Mouse (Mus musculus) hindbrain, embryonic 11.5 days (tissue): ENCODE data around the gene Sap30. TPM values are rescaled to one million over a fixed set of nuclear protein-coding genes. Genes with fewer than 3 reads are reported as not detected.

Experiments
- ATAC-seq: fragments of 200-750 bp; cut with Nextera tagmentation; 2 replicates; pipeline ENCODE4 v1.8.0; 2017; ENCODE audit warnings: mild to moderate bottlenecking, moderate TSS enrichment, moderate library complexity; ENCODE audit not compliant: low FRiP score
- DNase-seq: peaks from one replicate; pipeline ENCODE4 v3.0.0-alpha.2; 2015; ENCODE audit warnings: low spot score
- H3K27ac ChIP-seq: fragments of 300-500 bp; sonication (generic); 2 replicates; pipeline ENCODE4 v1.5.1; 2014; ENCODE audit warnings: mild to moderate bottlenecking, low read depth, low read length
- H3K27me3 ChIP-seq: fragments of 300-500 bp; sonication (generic); 2 replicates; pipeline ENCODE4 v1.6.1; 2014; ENCODE audit warnings: mild to moderate bottlenecking, low read length, moderate library complexity, mixed read lengths; ENCODE audit not compliant: control insufficient read depth, insufficient read depth
- H3K36me3 ChIP-seq: fragments of 300-500 bp; sonication (generic); 2 replicates; pipeline ENCODE4 v1.6.1; 2014; ENCODE audit warnings: mild to moderate bottlenecking, low read length, moderate library complexity, mixed read lengths; ENCODE audit not compliant: control insufficient read depth, insufficient read depth
- H3K4me1 ChIP-seq: fragments of 300-500 bp; sonication (generic); replicated peaks from 2 replicates; pipeline ENCODE4 v1.6.1; 2014; ENCODE audit warnings: low read length, mixed read lengths; ENCODE audit not compliant: control insufficient read depth, insufficient read depth
- H3K4me2 ChIP-seq: fragments of 300-500 bp; sonication (generic); replicated peaks from 2 replicates; pipeline ENCODE4 v1.6.1; 2014; ENCODE audit warnings: mild to moderate bottlenecking, low read depth, low read length
- H3K4me3 ChIP-seq: fragments of 300-500 bp; sonication (generic); 2 replicates; pipeline ENCODE4 v1.5.1; 2014; ENCODE audit warnings: low read depth, low read length
- H3K9ac ChIP-seq: fragments of 300-500 bp; sonication (generic); 2 replicates; pipeline ENCODE4 v1.6.1; 2014; ENCODE audit warnings: low read depth, low read length
- H3K9me3 ChIP-seq: fragments of 300-500 bp; sonication (generic); 2 replicates; pipeline ENCODE4 v1.6.1; 2016; ENCODE audit warnings: low read length; ENCODE audit not compliant: control insufficient read depth
- WGBS: fragments of 180-500 bp; shearing (Covaris S2); extraction: QIAGEN DNeasy Blood & Tissue Kit; methylation state at CpG from one replicate; pipeline ENCODE4 v1.1.7; 2014; 5-methylcytosine and 5-hydroxymethylcytosine counted together
- polyA plus RNA-seq: library from polyadenylated mRNA; unstranded; fragments of >200 nt; fragmentation: Nextera tagmentation; extraction: Ambion mirVana; gene quantifications from 2 replicates; pipeline ENCODE4 v1.2.1, GENCODE M21; 2014

The Sap30 gene
- polyA plus RNA-seq, result 109 and 115 TPM in 2 replicates

DNA sequence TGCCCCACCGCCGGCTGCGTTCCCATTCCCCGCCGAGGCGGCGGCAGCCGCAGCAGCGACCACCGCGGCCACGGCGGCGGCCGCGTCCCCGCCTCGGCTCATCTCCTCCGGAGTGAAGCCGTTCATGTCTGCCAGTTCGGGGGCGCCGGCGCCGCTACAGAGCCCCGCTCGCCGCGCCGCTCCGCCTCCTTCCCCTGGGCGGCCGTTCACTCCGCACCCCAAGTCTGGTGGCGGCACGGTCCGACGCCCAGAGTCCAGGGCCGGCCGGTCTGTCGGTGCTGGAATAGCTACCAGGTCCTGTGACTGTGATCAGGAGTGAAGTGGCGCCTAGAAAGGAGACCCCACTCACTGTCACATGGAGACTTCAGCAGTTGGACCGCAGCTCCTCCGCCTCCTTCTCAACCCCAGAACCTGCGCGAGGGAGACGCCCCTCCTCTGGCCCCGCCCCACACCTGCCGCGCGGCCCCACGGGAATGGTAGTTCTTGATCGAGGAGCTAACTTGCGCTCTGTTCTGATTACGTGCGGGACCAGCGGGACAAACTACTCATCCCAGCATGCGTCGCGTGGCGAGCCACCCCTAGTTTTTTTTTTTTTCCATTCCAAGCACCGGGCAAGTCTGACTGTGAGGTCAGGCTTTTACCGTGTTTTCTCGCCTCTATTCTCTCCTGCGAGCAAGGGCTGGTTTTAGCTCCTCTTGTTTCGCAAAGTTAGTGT, at the start of gene Sap30:
Gene Sap30, minus strand, starts transcription at position 420 of the 715 bp plus-strand sequence.
- Histone ChIP-seq H3K4me1 (no peaks in the 10 kb centered on the region), H3K9me3 (no peaks in the 10 kb centered on the region)
- WGBS, result under 1% methylated on average over 66 of the region's 66 CpGs

GRCm38 (mm10) chr8:57536167-57536566, 48.5 kb upstream of the Sap30 start:
- H3K9ac ChIP-seq, result no peak overlapping the region
- no peaks in the 10 kb centered on the region for H3K27me3 ChIP-seq
- ATAC-seq (no peak), DNase-seq (no peak)
- no peak overlapping the region for H3K4me3 ChIP-seq
- 91% methylated on average over 6 of the region's 6 CpGs for WGBS
- no peaks in the 10 kb centered on the region for H3K9me3 ChIP-seq
- H3K4me2 ChIP-seq, result no peak overlapping the region
- no peaks in the 10 kb centered on the region for H3K4me1 ChIP-seq
- H3K27ac ChIP-seq, result no peak overlapping the region
- peaks cover 4% of the 10 kb centered on the region; the same call in 1 of the 2 replicates for H3K36me3 ChIP-seq

More for the DNA sequence above, at the start of gene Sap30:
- no peaks in the 10 kb centered on the region for H3K27me3 ChIP-seq
- ATAC-seq, result peak; percentile 96
- H3K9ac ChIP-seq, result peak within 1 kb of the TSS; percentile 98
- H3K36me3 ChIP-seq, result no peaks in the 10 kb centered on the region
- peak; percentile 99 for DNase-seq
- H3K27ac ChIP-seq, result peak within 1 kb of the TSS; percentile 97
- peak within 1 kb of the TSS; percentile 74 for H3K4me2 ChIP-seq
- H3K4me3 ChIP-seq, result peak within 1 kb of the TSS; percentile 91

DNA sequence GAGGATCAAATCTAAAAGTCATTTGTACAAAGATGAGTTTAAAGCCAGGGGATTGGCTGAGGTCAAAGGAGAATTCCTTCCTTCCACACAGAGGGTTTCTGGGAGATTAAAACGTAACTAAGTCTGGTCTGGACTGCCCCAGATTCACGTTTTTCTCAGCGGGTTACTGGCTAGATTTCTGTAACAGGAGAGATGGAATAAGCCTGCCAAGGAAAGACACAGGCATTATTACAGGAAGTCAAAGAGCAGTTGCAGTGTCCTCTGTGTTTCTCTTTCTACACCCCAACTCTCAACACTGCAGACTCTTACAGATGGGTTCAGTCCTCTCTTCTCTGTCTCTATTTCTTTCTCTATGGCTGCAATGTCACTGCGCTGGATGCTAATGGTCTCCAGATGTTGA, 46.8 kb upstream of the Sap30 start:
- 67% methylated on average over 4 of the region's 4 CpGs for WGBS
- Histone ChIP-seq H3K4me3 (no peak overlapping the region), H3K27ac (no peak overlapping the region), H3K4me1 (no peaks in the 10 kb centered on the region), H3K4me2 (no peak overlapping the region), H3K9ac (no peak overlapping the region), H3K36me3 (peaks cover 4% of the 10 kb centered on the region; the same call in 1 of the 2 replicates), H3K9me3 (no peaks in the 10 kb centered on the region), H3K27me3 (no peaks in the 10 kb centered on the region)
- no peak for DNase-seq
- no peak for ATAC-seq

- Histone ChIP-seq H3K4me2 (no peak overlapping the region), H3K27me3 (no peaks in the 10 kb centered on the region), H3K4me1 (no peaks in the 10 kb centered on the region), H3K9ac (no peak overlapping the region), H3K36me3 (peaks cover 4% of the 10 kb centered on the region; the same call in 1 of the 2 replicates), H3K4me3 (no peak overlapping the region), H3K9me3 (no peaks in the 10 kb centered on the region), H3K27ac (no peak overlapping the region)
- DNase-seq (no peak), ATAC-seq (no peak)
- 92% methylated on average over 4 of the region's 4 CpGs for WGBS
Measured at GRCm38 (mm10) chr8:57533106-57533505, 45.4 kb upstream of the Sap30 start.

DNA sequence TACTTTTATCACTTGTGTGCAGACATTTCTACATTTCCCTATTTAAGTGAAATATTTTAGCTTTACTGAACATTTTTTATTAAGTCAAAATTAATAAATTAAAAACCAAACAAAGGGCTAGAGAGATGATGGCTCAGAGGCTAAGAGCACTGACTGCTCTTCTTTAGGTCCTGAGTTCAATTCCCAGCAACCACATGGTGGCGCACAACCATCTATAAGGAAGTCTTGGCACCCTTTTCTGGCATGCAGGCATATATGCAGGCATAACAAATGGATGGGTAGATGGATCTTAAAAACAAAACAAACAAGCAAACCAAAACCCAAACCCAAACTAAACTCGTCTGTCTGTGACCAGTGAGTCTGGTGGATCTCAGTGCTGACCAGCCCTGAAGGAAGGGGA, 44.6 kb upstream of the Sap30 start:
- Histone ChIP-seq H3K4me1 (no peaks in the 10 kb centered on the region), H3K27me3 (no peaks in the 10 kb centered on the region), H3K36me3 (peaks cover 4% of the 10 kb centered on the region; the same call in 1 of the 2 replicates), H3K27ac (no peak overlapping the region), H3K4me2 (no peak overlapping the region), H3K4me3 (no peak overlapping the region), H3K9ac (no peak overlapping the region), H3K9me3 (no peaks in the 10 kb centered on the region)
- no peak for DNase-seq
- 56% methylated on average over 2 of the region's 2 CpGs for WGBS
- ATAC-seq, result no peak

DNA sequence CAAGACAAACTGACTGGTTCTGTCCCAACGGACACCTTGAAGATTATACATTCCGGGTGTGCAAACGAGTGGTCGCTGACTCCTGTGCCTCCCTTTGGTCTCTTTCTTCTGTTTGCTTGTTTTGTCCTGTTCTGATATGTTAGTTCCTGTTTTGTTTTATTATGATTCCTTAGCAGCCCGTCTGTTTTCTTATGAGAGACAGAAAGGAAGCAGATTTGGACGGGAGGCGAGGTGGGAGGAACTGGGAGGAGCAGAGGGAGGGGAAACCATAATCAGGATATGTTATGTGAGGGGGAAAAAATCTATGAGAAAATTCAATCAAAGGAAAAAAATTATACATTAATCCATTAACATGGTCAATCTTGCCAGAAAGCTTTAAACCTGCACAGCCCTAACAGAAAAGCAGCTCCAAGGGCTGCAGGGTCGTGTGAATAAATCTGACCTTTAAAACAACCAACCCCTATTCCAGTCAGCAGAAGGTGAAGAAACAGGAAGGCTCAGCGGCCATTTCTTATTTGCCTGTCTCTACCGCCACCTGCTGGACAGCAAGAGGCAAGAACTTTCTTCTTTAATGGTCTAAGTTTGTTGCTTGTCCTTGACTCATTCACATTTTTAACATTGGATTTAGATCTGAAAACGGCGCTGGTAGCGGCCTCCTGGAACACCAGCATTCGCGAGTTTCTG, 43.1 kb upstream of the Sap30 start:
- ATAC-seq, result peak; percentile 70; the same call in 1 of the 2 replicates
- Histone ChIP-seq H3K9me3 (no peaks in the 10 kb centered on the region), H3K4me2 (no peak overlapping the region), H3K4me3 (no peak overlapping the region), H3K27me3 (no peaks in the 10 kb centered on the region), H3K27ac (no peak overlapping the region), H3K36me3 (peaks cover under 1% of the 10 kb centered on the region; the same call in 1 of the 2 replicates), H3K4me1 (no peaks in the 10 kb centered on the region), H3K9ac (no peak overlapping the region)
- WGBS, result 38% methylated on average over 15 of the region's 15 CpGs
- peak; percentile 82 for DNase-seq

DNA sequence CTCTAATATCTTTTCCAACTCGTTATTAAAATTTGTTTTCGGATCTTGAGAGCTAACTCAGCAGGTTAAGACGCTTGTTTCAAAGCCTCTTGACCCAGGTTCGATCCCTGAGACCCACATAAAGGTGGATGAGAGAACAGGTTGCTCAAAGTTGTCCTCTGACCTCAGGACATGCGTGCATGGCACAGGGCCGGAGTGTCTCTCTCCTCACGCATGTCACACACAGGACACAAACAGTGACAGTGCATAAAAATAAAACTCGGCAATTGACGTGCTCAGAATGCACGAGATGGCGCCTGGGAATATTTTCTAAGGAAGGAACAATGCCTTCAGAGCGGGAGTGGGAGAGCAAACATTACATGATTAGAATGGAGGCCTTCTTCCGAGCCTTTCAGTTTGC, 42.6 kb upstream of the Sap30 start:
- Histone ChIP-seq H3K4me2 (no peak overlapping the region), H3K9me3 (no peaks in the 10 kb centered on the region), H3K4me1 (no peaks in the 10 kb centered on the region), H3K4me3 (no peak overlapping the region), H3K27me3 (no peaks in the 10 kb centered on the region), H3K27ac (no peak overlapping the region), H3K36me3 (no peaks in the 10 kb centered on the region; the same call in 1 of the 2 replicates), H3K9ac (no peak overlapping the region)
- DNase-seq (no peak), ATAC-seq (no peak)
- 93% methylated on average over 13 of the region's 13 CpGs for WGBS

- Histone ChIP-seq H3K4me2 (no peak overlapping the region), H3K9me3 (no peaks in the 10 kb centered on the region), H3K4me3 (no peak overlapping the region), H3K36me3 (no peaks in the 10 kb centered on the region), H3K27ac (no peak overlapping the region), H3K4me1 (no peaks in the 10 kb centered on the region), H3K27me3 (no peaks in the 10 kb centered on the region), H3K9ac (no peak overlapping the region)
- WGBS, result 93% methylated on average over 1 of the region's 1 CpGs
- no peak for DNase-seq
- ATAC-seq, result no peak
Measured at GRCm38 (mm10) chr8:57528036-57528435, 40.4 kb upstream of the Sap30 start.
